Comparison of ENCODE assay signal across 27 mouse cellular contexts in the genomic region with DNA sequence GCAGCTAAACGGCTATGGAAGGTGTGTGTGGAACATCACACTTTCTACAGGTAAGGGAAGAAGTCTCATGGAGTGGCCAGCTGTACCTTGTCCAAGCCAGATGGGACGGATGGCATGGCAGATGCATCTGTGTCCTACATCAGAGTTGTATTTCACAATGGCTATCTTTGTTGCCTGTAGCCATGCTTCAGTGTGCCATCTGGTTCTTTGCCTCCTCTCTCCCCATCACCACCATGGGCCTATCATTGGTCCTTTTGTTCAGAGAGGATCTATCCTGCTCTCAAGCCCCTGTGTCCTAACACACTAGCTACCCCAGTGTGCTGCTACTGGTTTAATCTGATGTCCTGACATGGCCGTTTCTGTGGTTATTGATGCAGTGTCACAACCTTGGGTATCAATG. TPM values are rescaled to one million over a fixed set of nuclear protein-coding genes. Genes with fewer than 3 reads are reported as not detected.
DNase-seq lines count a peak whose midpoint lies in the region; ATAC-seq lines count a peak whose summit lies in the region.
"Had no signal": no experiment of that assay in that cellular context is flagged by ENCODE, and none has a peak within 500 bp of the region (broad histone marks: within the 10 kb centered on the region; RNA-seq: fewer than 3 reads in every experiment).

No protein-coding gene starts in this region.

- H3K9me3 ChIP-seq in heart, embryonic 10.5 days: no peaks in the 10 kb centered on the region

- ATAC-seq in frontal cortex, adult (ENCODE audit: low TSS enrichment): peak; percentile 79
- ATAC-seq: activated CD4-positive, CD25-positive, alpha-beta regulatory T cell, adult 4 months; CD4-positive, CD25-positive, alpha-beta regulatory T cell, adult 4 months; Patski had no signal

- peaks cover 13% of the 10 kb centered on the region for H3K4me1 ChIP-seq in heart, embryonic 10.5 days

- WGBS in heart, embryonic 10.5 days: 93% methylated on average over 3 of the region's 3 CpGs

- H3K27me3 ChIP-seq in heart, embryonic 10.5 days (ENCODE audit: insufficient read depth, poor library complexity, severe bottlenecking): no peaks in the 10 kb centered on the region
- H3K27me3 ChIP-seq: CH12.LX, Patski had no signal

- no peak overlapping the region for H3K27ac ChIP-seq in heart, embryonic 10.5 days

- H3K36me3 ChIP-seq in heart, embryonic 10.5 days: peaks cover 30% of the 10 kb centered on the region
- H3K36me3 ChIP-seq: G1E had no signal

- no peak for DNase-seq in frontal cortex, postnatal 36 days (ENCODE audit: low spot score in 2 of 2)
- DNase-seq in heart, adult 11 months: peak; percentile 75
- no peak for DNase-seq in heart, embryonic 10.5 days (ENCODE audit: low spot score)
- peak; percentile 29 for DNase-seq in layer of hippocampus, adult 9-11 months
- no peak for DNase-seq in layer of hippocampus, adult 18-20 months (ENCODE audit: low spot score in 2 of 2)
- peak; percentile 75 for DNase-seq in brain, adult 2 months (ENCODE audit: low read depth, low spot score)
- DNase-seq in cerebellum, adult 11-12 months: no peak
- DNase-seq: adrenal gland, adult 2 months; adrenal gland, adult 8-10 months; adrenal gland, postnatal 10 days; adrenal gland, postnatal 14 days; adrenal gland, postnatal 25 days; adrenal gland, postnatal 36 days; B cell, adult 2 months; cerebellum, adult 11 months; cerebellum, adult 18-20 months; cerebellum, adult 2 months had no signal

- no peak overlapping the region for H3K4me3 ChIP-seq in heart, embryonic 10.5 days

RNA-seq across cellular contexts. Expression of gene Smlr1, which starts 56.4 kb away (rescaled TPM):
- not detected in 2 replicates for polyA plus RNA-seq in heart, embryonic 10.5 days (2016; fragmentation: Nextera tagmentation; extraction: Ambion mirVana)
- not detected for total RNA-seq in layer of hippocampus, adult 18-20 months (2021)
- total RNA-seq: adrenal gland, adult 18-20 months; adrenal gland, adult 2 months; adrenal gland, adult 8-10 months; adrenal gland, postnatal 25 days; adrenal gland, postnatal 36 days; CH12.LX; ES-E14; MEL had no signal
- polyA plus RNA-seq: activated CD4-positive, CD25-positive, alpha-beta regulatory T cell, adult 4 months; adrenal gland, adult 2 months; C2C12; CD4-positive, CD25-positive, alpha-beta regulatory T cell, adult 4 months; cerebellum, adult 2 months; G1E; Patski had no signal

Comparison
In these comparisons a context has a peak if more than half of its experiments do, and no peak if none do; other contexts are left out.
1. DNase-seq: peak in heart, adult 11 months (single experiment), layer of hippocampus, adult 9-11 months (single experiment) and brain, adult 2 months (single experiment); none in frontal cortex, postnatal 36 days (0 of 2), heart, embryonic 10.5 days (single experiment), layer of hippocampus, adult 18-20 months (0 of 2) and cerebellum, adult 11-12 months (single experiment).